Comparison of ENCODE assay signal across 14 mouse cellular contexts in the genomic region with DNA sequence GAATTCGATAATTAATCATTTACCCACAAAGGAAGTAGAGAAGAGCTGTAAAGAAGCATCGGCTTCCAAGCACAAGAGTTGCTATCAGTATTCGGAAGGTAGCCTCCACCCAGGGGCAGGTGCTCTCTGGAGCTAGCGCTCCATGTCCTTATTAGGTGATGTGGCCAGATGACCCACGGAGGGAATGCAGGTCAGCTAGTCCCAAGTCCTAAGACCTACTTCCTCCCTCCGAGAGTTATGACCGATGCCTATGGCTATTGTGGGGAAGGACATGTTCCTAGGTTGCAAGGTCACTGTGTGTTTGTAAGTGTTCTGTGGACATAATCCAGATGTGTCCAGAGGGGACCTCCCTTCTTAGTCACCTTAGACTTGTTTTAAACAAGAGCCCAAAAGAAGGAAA. TPM values are rescaled to one million over a fixed set of nuclear protein-coding genes. Genes with fewer than 3 reads are reported as not detected.
A peak's percentile ranks its signal among the peaks of the same experiment; 100 is the strongest.
DNase-seq lines count a peak whose midpoint lies in the region; ATAC-seq and TF ChIP-seq lines count a peak whose summit lies in the region.
"Had no signal": no experiment of that assay in that cellular context is flagged by ENCODE, and none has a peak within 500 bp of the region (broad histone marks: within the 10 kb centered on the region; RNA-seq: fewer than 3 reads in every experiment).

No protein-coding gene starts in this region.

- peak overlapping the region; percentile 98 for H3K27ac ChIP-seq in heart, postnatal 0 days (ENCODE audit: low read depth)
- no peak overlapping the region for H3K27ac ChIP-seq in left cerebral cortex, adult 2 months

- peaks cover 52% of the 10 kb centered on the region for H3K4me1 ChIP-seq in megakaryocyte, embryonic 14.5 days
- H3K4me1 ChIP-seq in heart, postnatal 0 days (ENCODE audit: control insufficient read depth, insufficient read depth): peaks cover 14% of the 10 kb centered on the region

- H3K9ac ChIP-seq in heart, postnatal 0 days (replicated peaks; ENCODE audit: low read depth, low read length): no peak overlapping the region

- peak overlapping the region; percentile 81 for H3K4me2 ChIP-seq in heart, postnatal 0 days (ENCODE audit: low read depth, low read length)
- no peak overlapping the region for H3K4me2 ChIP-seq in myocyte (ENCODE audit: low read depth)

- H3K9me3 ChIP-seq in megakaryocyte, embryonic 14.5 days: no peaks in the 10 kb centered on the region
- H3K9me3 ChIP-seq in heart, postnatal 0 days (replicated peaks; ENCODE audit: control insufficient read depth, low read length): no peaks in the 10 kb centered on the region
- H3K9me3 ChIP-seq: G1E had no signal

- ATAC-seq in megakaryocyte, adult 5-6 weeks (ENCODE audit: poor library complexity, severe bottlenecking): no peak
- ATAC-seq in heart, postnatal 0 days (ENCODE audit: insufficient read depth, low read depth): no peak
- ATAC-seq: hindbrain, embryonic 16.5 days had no signal

- intact Hi-C loops in heart, postnatal 36 days (cut with DNase I): loop anchor here (5.0 to 10.0 kb wide), 4 partner anchors 307 to 1107 kb away; a partner anchor contains a TSS
- intact Hi-C loops in left cerebral cortex, postnatal 14 days (cut with DNase I): no loop called here
- intact Hi-C loops in left cerebral cortex, adult 2 months (cut with DNase I): no loop called here

- 60% methylated on average over 7 of the region's 7 CpGs for WGBS in heart, postnatal 0 days

- H3K36me3 ChIP-seq in megakaryocyte, embryonic 14.5 days (replicated peaks; ENCODE audit: low read length): peaks cover 55% of the 10 kb centered on the region
- peaks cover 42% of the 10 kb centered on the region for H3K36me3 ChIP-seq in heart, postnatal 0 days (replicated peaks; ENCODE audit: control insufficient read depth, insufficient read depth, low read length)
- H3K36me3 ChIP-seq in myocyte (ENCODE audit: control insufficient read depth, insufficient read depth): no peaks in the 10 kb centered on the region

- H3ac ChIP-seq in myocyte (ENCODE audit: control insufficient read depth, insufficient read length): no peak overlapping the region

- DNase-seq in heart, adult 11 months: peak; percentile 92
- no peak for DNase-seq in heart, postnatal 36 days
- peak; percentile 42 for DNase-seq in heart, postnatal 0 days (ENCODE audit: low spot score)
- no peak for DNase-seq in left cerebral cortex, postnatal 14 days (ENCODE audit: low spot score in 2 of 2)
- no peak for DNase-seq in left cerebral cortex, adult 2 months (ENCODE audit: extremely low spot score in 1 of 2, low spot score in 2 of 2)
- DNase-seq: adrenal gland, postnatal 25 days; cerebellum, adult 11 months; lung, adult 2 months; thymus, postnatal 25 days had no signal

- TF ChIP-seq CTCF in heart, postnatal 0 days (IDR thresholded peaks at IDR 0.05; ENCODE audit: low read depth): no peak
- TF ChIP-seq CTCF in left cerebral cortex, adult 2 months (IDR thresholded peaks at IDR 0.05): no peak

- no peak for TF ChIP-seq POLR2A in myocyte (IDR thresholded peaks at IDR 0.05; ENCODE audit: insufficient read length, low read depth)

- peaks cover 6% of the 10 kb centered on the region for H3K79me2 ChIP-seq in myocyte (ENCODE audit: control insufficient read depth, insufficient read depth)

- H3K27me3 ChIP-seq in megakaryocyte, embryonic 14.5 days (replicated peaks): no peaks in the 10 kb centered on the region
- no peaks in the 10 kb centered on the region for H3K27me3 ChIP-seq in heart, postnatal 0 days (ENCODE audit: control insufficient read depth, insufficient read depth, low read length)
- no peaks in the 10 kb centered on the region for H3K27me3 ChIP-seq in myocyte (ENCODE audit: control insufficient read depth, insufficient read depth, insufficient read length)

- TF ChIP-seq EP300 in heart, postnatal 0 days (IDR thresholded peaks at IDR 0.05; ENCODE audit: low read depth): no peak

- H3K4me3 ChIP-seq in megakaryocyte, embryonic 14.5 days (replicated peaks): peak overlapping the region; percentile 47
- peak overlapping the region; percentile 96 for H3K4me3 ChIP-seq in heart, postnatal 0 days (ENCODE audit: low read depth, low read length)
- H3K4me3 ChIP-seq in myocyte: peak overlapping the region; percentile 55
- no peak overlapping the region for H3K4me3 ChIP-seq in left cerebral cortex, adult 2 months

TF ChIP-seq in myocyte, 11 proteins besides CTCF, POLR2A, EP300 and RAD21:
- TF ChIP-seq E2F4 (IDR thresholded peaks at IDR 0.05; ENCODE audit: insufficient read depth): no peak
- TF ChIP-seq USF1 (IDR thresholded peaks at IDR 0.05; ENCODE audit: low read depth): no peak
- TF ChIP-seq MYOG (IDR thresholded peaks at IDR 0.05; ENCODE audit: control insufficient read depth in 1 of 3, insufficient read depth in 1 of 3, insufficient read length in 2 of 3, low read depth in 2 of 3): no peak
- TF ChIP-seq POLR2AphosphoS2 (IDR thresholded peaks at IDR 0.05; ENCODE audit: insufficient read length, low read depth): no peak
- TF ChIP-seq MAX (IDR thresholded peaks at IDR 0.05; ENCODE audit: low read depth): no peak
- no peak for TF ChIP-seq TCF12 (IDR thresholded peaks at IDR 0.05; ENCODE audit: insufficient read depth, poor library complexity, severe bottlenecking)
- TF ChIP-seq CEBPB (IDR thresholded peaks at IDR 0.05; ENCODE audit: insufficient read depth, poor library complexity, severe bottlenecking): no peak
- no peak for TF ChIP-seq REST (IDR thresholded peaks at IDR 0.05; ENCODE audit: insufficient read depth, insufficient read length)

RNA-seq across cellular contexts. Expression of a gene that starts 12.2 kb away (rescaled TPM):
- 10 to 100 TPM; 79.5 to 94.5 TPM for total RNA-seq in heart, postnatal 36 days (2021)
- polyA plus RNA-seq in megakaryocyte, embryonic 14.5 days (2012; ENCODE audit: insufficient read depth, low replicate concordance): 64.1 and 457 TPM in 2 replicates
- total RNA-seq in megakaryocyte, adult 5-6 weeks (2015): 291 and 295 TPM in 2 replicates
- total RNA-seq in megakaryocyte, adult 5-6 weeks (2017): 122 and 177 TPM in 2 replicates
- total RNA-seq in heart, postnatal 0 days (2014; rRNA removed; ENCODE audit: low replicate concordance): 136 and 152 TPM in 2 replicates
- 258 and 265 TPM in 2 replicates for polyA plus RNA-seq in heart, postnatal 0 days (2015; fragmentation: Nextera tagmentation; extraction: Ambion mirVana)
- polyA plus RNA-seq in myocyte (2012; fragmentation: generic; extraction: Trizol): 110 TPM
- 100 to 1,000 TPM; 104 to 124 TPM for total RNA-seq in left cerebral cortex, postnatal 14 days (2021)
- total RNA-seq in left cerebral cortex, adult 2 months (2021): 100 to 1,000 TPM in 1 of 2 experiments, 10 to 100 TPM in 1; 93.3 to 104 TPM

Comparison
In these comparisons a context has a peak if more than half of its experiments do, and no peak if none do; other contexts are left out.
1. DNase-seq: peak in heart, adult 11 months (single experiment) and heart, postnatal 0 days (single experiment); none in heart, postnatal 36 days (0 of 2), left cerebral cortex, postnatal 14 days (0 of 2) and left cerebral cortex, adult 2 months (0 of 2).